Mouse (Mus musculus) megakaryocyte progenitor cell, adult 5-6 weeks (primary cell): ENCODE data around the gene Gm14325. TPM values are rescaled to one million over a fixed set of nuclear protein-coding genes. Genes with fewer than 3 reads are reported as not detected.
"Not testable (repeated sequence)": the region's sequence is repeated elsewhere in the genome, so short reads cannot be mapped to it uniquely, and the experiment has no call there.

Experiments used
- ATAC-seq: replicated peaks from 2 replicates; pipeline ENCODE4 v1.8.0; 2016; ENCODE audit warnings: mild to moderate bottlenecking, moderate TSS enrichment, inconsistent platforms; ENCODE audit not compliant: poor library complexity
- total RNA-seq, 2 experiments: library from RNA; stranded (forward) in 1 of 2; stranded (reverse) in 1 of 2; fragments of 157-497, 149-512 nt in 1 of 2; fragments of 200-1000 nt in 1 of 2; gene quantifications; 2 replicates each; pipeline versions ENCODE4 v1.2.3 to v1.2.4; 2015 to 2017

Gene Gm14325
- total RNA-seq (2015) (26.1 and 32.6 TPM in 2 replicates), total RNA-seq (2017) (7.6 and 48.9 TPM in 2 replicates)

GRCm38 (mm10) chr2:177839901-177840663 is at the start of gene Gm14325:
Gene Gm14325 (minus strand): TSS chr2:177840336.
- peak; percentile 75 for ATAC-seq

- ATAC-seq: not testable (repeated sequence)
These were observed 47.6 kb upstream of the Gm14325 start for GRCm38 (mm10) chr2:177887743-177888142.

- ATAC-seq: not testable (repeated sequence)
These were observed 22.1 kb upstream of the Gm14325 start for GRCm38 (mm10) chr2:177862254-177862653.

- not testable (repeated sequence) for ATAC-seq
These were observed 3.5 kb upstream of the Gm14325 start for GRCm38 (mm10) chr2:177843666-177844065.

- not testable (repeated sequence) for ATAC-seq
These were observed 3.4 kb downstream of the Gm14325 start for GRCm38 (mm10) chr2:177836756-177837155.

- not testable (repeated sequence) for ATAC-seq
These were observed 4.2 kb downstream of the Gm14325 start for GRCm38 (mm10) chr2:177835733-177836536.

GRCm38 (mm10) chr2:177821952-177822351 is 18.2 kb downstream of the Gm14325 start:
- 0 out of 2 replicates have a peak, but pooled peaks have one; percentile 48 for ATAC-seq

GRCm38 (mm10) chr2:177806170-177806569 is 34.0 kb downstream of the Gm14325 start:
- not testable (repeated sequence) for ATAC-seq

GRCm38 (mm10) chr2:177787351-177787750 is 52.8 kb downstream of the Gm14325 start:
- not testable (repeated sequence) for ATAC-seq

Other genes starting within 250 kb of the Gm14325 start
- gene Gm14322, start 81.0 kb downstream of the Gm14325 start, total RNA-seq (2015): 2.2 and 5.4 TPM in 2 replicates
- 1.5 and 7.8 TPM in 2 replicates for gene Gm14322, start 81.0 kb downstream of the Gm14325 start, total RNA-seq (2017)
- gene Gm14327, start 56.8 kb upstream of the Gm14325 start, total RNA-seq (2015): 0.69 and 1.5 TPM in 2 replicates
- 1.5 and 3.3 TPM in 2 replicates for gene Gm14327, start 56.8 kb upstream of the Gm14325 start, total RNA-seq (2017)
- gene Zfp972, start 85.3 kb upstream of the Gm14325 start, total RNA-seq (2015): 0.49 and 0.59 TPM in 2 replicates
- gene Zfp972, start 85.3 kb upstream of the Gm14325 start, total RNA-seq (2017): 5.7 TPM in 1 of 2 replicates, not detected in the other
- 27.8 and 34.6 TPM in 2 replicates for gene Gm14326, start 117.0 kb upstream of the Gm14325 start, total RNA-seq (2015)
- gene Gm14326, start 117.0 kb upstream of the Gm14325 start, total RNA-seq (2017): 14.2 and 18.2 TPM in 2 replicates
- gene Zfp971, start 182.9 kb upstream of the Gm14325 start, total RNA-seq (2015): 58.4 and 64.9 TPM in 2 replicates
- gene Zfp971, start 182.9 kb upstream of the Gm14325 start, total RNA-seq (2017): 23.0 and 42.4 TPM in 2 replicates
- gene Zfp931, start 238.1 kb upstream of the Gm14325 start, total RNA-seq (2015): 14.6 and 15.5 TPM in 2 replicates
- 14.3 and 16.4 TPM in 2 replicates for gene Zfp931, start 238.1 kb upstream of the Gm14325 start, total RNA-seq (2017)